Mouse (Mus musculus): ENCODE results near the gene Fam168a. TPM values are rescaled to one million over a fixed set of nuclear protein-coding genes. Genes with fewer than 3 reads are reported as not detected.

The Fam168a gene
- polyA plus RNA-seq, 1 experiment from 2014 or later, result 33.3 TPM

DNA sequence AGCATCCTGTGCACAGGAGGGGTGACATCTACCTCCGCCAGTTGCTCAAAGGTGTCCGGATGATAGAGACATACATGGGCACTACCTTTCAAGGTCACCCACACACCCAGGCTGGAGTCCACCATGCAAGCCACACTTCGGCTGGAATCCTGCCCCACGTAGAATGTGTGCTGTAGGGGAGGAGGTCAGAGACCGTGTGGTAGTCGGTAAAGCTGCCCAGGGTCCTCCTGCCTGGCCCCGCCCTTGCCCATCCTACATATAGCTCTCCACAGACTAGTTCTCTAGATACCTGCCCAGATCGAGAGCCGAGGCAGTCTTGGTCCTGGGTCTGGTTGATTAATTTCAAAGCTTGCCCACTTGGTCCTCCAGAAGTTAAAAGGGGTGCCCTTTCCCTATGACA, 170.3 kb downstream of the Fam168a start:
- Histone ChIP-seq H3K36me3 (peaks cover 77% of the 10 kb centered on the region), H3K9me3 (no peaks in the 10 kb centered on the region), H3K4me1 (0 out of 2 replicates have a peak, but pooled peaks cover 3% of the 10 kb centered on the region), H3K4me3 (replicated peaks) (no peak overlapping the region), H3K27me3 (replicated peaks) (no peaks in the 10 kb centered on the region), H3K27ac (peak overlapping the region; percentile 37; the same call in 1 of the 2 replicates), H3K4me2 (no peak overlapping the region), H3K9ac (no peak overlapping the region)
- ATAC-seq (ENCODE audit: insufficient read depth, low FRiP score, low read depth), result no peak
- 86% methylated on average over 9 of the region's 9 CpGs for WGBS

DNA sequence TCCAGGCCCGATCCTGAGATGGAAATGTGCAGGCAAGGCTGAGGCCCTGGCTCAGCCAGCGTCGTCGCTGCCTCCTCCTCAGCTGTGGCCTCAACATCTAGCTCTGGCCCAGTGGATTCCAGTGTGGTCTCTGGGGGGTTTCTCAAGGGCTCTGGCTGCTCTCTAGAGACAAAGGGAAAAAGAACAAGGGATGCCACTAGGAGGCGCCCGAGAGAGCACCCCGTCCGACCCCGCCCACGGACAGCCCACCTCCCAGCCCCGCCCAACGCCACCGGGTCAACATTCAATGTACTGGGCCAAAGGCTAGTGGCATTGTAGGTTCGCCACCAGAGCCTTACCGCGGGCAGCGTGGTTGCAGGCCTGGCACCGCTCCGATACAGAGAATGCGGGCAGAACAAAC, 173.2 kb downstream of the Fam168a start:
- Histone ChIP-seq H3K9ac (no peak overlapping the region), H3K4me3 (replicated peaks) (no peak overlapping the region), H3K4me1 (0 out of 2 replicates have a peak, but pooled peaks cover 3% of the 10 kb centered on the region), H3K36me3 (peaks cover 81% of the 10 kb centered on the region), H3K27ac (no peak overlapping the region), H3K4me2 (no peak overlapping the region), H3K27me3 (replicated peaks) (no peaks in the 10 kb centered on the region), H3K9me3 (no peaks in the 10 kb centered on the region)
- no peak for ATAC-seq (ENCODE audit: insufficient read depth, low FRiP score, low read depth)
- WGBS, result 28% methylated on average over 19 of the region's 20 CpGs

DNA sequence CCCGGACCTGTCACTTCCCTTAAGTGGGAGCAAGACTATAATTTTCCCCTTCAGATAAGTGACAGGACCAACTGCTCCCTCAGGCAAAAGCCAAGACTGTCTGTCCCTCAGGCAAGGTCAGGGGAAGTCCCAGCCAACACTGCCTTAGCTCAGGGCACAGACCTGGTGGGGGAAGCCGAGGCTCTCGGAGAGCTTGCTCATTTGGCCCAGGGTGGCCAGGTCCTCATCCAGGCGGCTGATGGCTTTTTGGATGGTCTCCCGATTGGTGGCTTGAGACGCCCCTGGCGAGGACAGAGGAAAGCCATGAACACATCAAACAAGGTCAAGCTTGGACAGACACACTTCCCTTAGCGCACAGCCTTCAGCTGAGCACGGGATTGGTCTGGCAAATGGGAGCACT, 175.1 kb downstream of the Fam168a start:
- H3K27ac ChIP-seq, result no peak overlapping the region
- peaks cover 78% of the 10 kb centered on the region for H3K36me3 ChIP-seq
- H3K4me2 ChIP-seq, result no peak overlapping the region
- no peaks in the 10 kb centered on the region for H3K27me3 ChIP-seq (replicated peaks)
- H3K4me3 ChIP-seq (replicated peaks), result no peak overlapping the region
- 88% methylated on average over 9 of the region's 9 CpGs for WGBS
- H3K9ac ChIP-seq, result no peak overlapping the region
- no peak for ATAC-seq (ENCODE audit: insufficient read depth, low FRiP score, low read depth)
- no peaks in the 10 kb centered on the region for H3K9me3 ChIP-seq
- 0 out of 2 replicates have a peak, but pooled peaks cover 3% of the 10 kb centered on the region for H3K4me1 ChIP-seq

DNA sequence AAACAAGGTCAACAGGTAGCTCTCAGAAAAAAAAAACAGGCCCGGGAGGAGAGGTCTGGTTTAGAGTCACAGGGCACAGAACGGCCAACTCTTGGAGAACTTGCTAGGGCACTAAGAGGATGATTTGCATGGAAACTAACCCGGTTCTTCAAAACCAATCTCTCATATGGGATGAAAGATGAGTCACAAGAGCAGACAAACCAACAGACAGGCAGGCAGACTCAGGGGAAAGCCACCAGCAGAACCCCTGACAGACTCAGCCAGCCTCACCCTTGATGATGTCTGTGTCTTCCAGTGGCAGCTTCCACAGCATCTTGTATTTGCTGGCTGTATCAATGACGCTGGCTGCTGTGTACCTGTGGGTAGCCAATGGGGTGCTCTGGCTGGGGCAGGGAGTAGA, 175.5 kb downstream of the Fam168a start:
- H3K27ac ChIP-seq, result no peak overlapping the region
- 82% methylated on average over 4 of the region's 4 CpGs for WGBS
- H3K4me2 ChIP-seq, result no peak overlapping the region
- no peaks in the 10 kb centered on the region for H3K9me3 ChIP-seq
- no peak overlapping the region for H3K4me3 ChIP-seq (replicated peaks)
- no peaks in the 10 kb centered on the region for H3K27me3 ChIP-seq (replicated peaks)
- H3K4me1 ChIP-seq, result 0 out of 2 replicates have a peak, but pooled peaks cover 3% of the 10 kb centered on the region
- no peak for ATAC-seq (ENCODE audit: insufficient read depth, low FRiP score, low read depth)
- no peak overlapping the region for H3K9ac ChIP-seq
- peaks cover 75% of the 10 kb centered on the region for H3K36me3 ChIP-seq

DNA sequence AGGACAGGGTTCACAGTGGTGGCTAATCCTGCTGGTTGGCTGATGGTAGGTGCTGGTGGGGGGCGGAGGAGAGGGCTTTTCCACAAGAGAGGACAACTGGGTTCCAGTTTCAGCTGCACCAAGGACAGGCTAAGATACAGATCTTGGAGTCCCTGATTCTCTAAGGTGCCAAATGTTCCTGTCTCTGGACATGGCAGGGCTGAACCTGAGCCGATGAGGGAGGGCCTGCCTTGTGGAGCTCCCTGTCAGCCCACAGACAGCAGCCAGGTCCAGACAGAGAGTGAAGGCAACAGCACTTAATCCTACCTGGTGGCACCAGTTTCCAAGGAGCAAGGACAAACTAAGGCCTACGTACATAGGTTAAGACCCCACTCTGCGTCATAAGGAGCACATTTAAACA, 178.0 kb downstream of the Fam168a start:
- Histone ChIP-seq H3K4me1 (0 out of 2 replicates have a peak, but pooled peaks cover 3% of the 10 kb centered on the region), H3K4me2 (no peak overlapping the region), H3K27ac (no peak overlapping the region), H3K36me3 (peaks cover 61% of the 10 kb centered on the region), H3K27me3 (replicated peaks) (no peaks in the 10 kb centered on the region), H3K9ac (no peak overlapping the region), H3K9me3 (no peaks in the 10 kb centered on the region), H3K4me3 (replicated peaks) (no peak overlapping the region)
- ATAC-seq (ENCODE audit: insufficient read depth, low FRiP score, low read depth), result no peak
- WGBS, result 95% methylated on average over 4 of the region's 4 CpGs

DNA sequence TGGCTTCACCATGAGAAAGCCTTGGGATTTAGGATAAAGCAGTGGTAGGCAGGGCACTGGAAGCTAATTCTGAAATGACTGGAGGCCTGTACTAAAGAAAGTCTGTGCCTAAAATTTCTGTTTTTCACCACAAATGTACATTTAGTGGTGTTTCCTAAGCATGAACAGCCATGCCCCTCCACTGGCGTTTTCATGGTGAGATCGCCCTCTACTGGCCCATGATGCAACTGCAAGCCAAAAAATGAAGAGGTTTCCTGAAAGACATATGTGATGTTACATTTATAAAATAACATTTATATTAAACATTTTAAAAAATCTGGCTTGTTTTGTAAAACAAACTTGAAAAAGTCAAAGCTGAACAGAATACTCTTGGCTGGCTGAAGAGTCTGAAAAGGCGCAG, 180.1 kb downstream of the Fam168a start:
- Histone ChIP-seq H3K4me3 (replicated peaks) (no peak overlapping the region), H3K9ac (no peak overlapping the region), H3K4me1 (no peaks in the 10 kb centered on the region), H3K27me3 (replicated peaks) (no peaks in the 10 kb centered on the region), H3K36me3 (peaks cover 46% of the 10 kb centered on the region), H3K9me3 (no peaks in the 10 kb centered on the region), H3K4me2 (no peak overlapping the region), H3K27ac (no peak overlapping the region)
- ATAC-seq (ENCODE audit: insufficient read depth, low FRiP score, low read depth), result no peak
- 30% methylated on average over 3 of the region's 3 CpGs for WGBS

Small RNA genes lying within 50 kb of the gene (microRNA-seq; reads per million reads assigned to microRNA genes)
- 67.2 reads per million, percentile 46 among the genes with 10 or more reads in this experiment for gene Mir3102

Other genes with a start within 250 kb of the Fam168a start
- 0.05 TPM in 2 replicates for gene Ucp3, start 233.6 kb upstream of the Fam168a start, polyA plus RNA-seq (2015; fragmentation: Nextera tagmentation; extraction: Ambion mirVana)
- 308 and 326 TPM in 2 replicates for gene Ucp2, start 213.3 kb upstream of the Fam168a start, polyA plus RNA-seq (2015; fragmentation: Nextera tagmentation; extraction: Ambion mirVana)
- gene Dnajb13, start 191.7 kb upstream of the Fam168a start, polyA plus RNA-seq (2015; fragmentation: Nextera tagmentation; extraction: Ambion mirVana), result 0.52 and 0.74 TPM in 2 replicates
- 31.5 and 32.7 TPM in 2 replicates for gene Coa4, start 169.6 kb upstream of the Fam168a start, polyA plus RNA-seq (2015; fragmentation: Nextera tagmentation; extraction: Ambion mirVana)
- gene Rab6a, start 99.2 kb upstream of the Fam168a start, polyA plus RNA-seq (2015; fragmentation: Nextera tagmentation; extraction: Ambion mirVana), result 100 and 107 TPM in 2 replicates
- gene Mrpl48, start 98.3 kb upstream of the Fam168a start, polyA plus RNA-seq (2015; fragmentation: Nextera tagmentation; extraction: Ambion mirVana), result 77.3 and 85.9 TPM in 2 replicates
- gene Plekhb1, start 44.2 kb upstream of the Fam168a start, polyA plus RNA-seq (2015; fragmentation: Nextera tagmentation; extraction: Ambion mirVana), result 15.0 and 15.8 TPM in 2 replicates
- 3.2 and 4.1 TPM in 2 replicates for gene Relt, start 156.8 kb downstream of the Fam168a start, polyA plus RNA-seq (2015; fragmentation: Nextera tagmentation; extraction: Ambion mirVana)
- 6.2 and 7.9 TPM in 2 replicates for gene Arhgef17, start 225.5 kb downstream of the Fam168a start, polyA plus RNA-seq (2015; fragmentation: Nextera tagmentation; extraction: Ambion mirVana)

All from stomach, embryonic 15.5 days (tissue).